Mouse (Mus musculus) kidney, postnatal 36 days (tissue): Measurements from ENCODE around the gene 4930432K21Rik.

Experiments
- DNase-seq, 2 experiments: peaks; one replicate each; pipeline ENCODE4 v3.0.0; 2021 to 2022; ENCODE audit warnings: mixed read lengths in 2 of 2

The 4930432K21Rik gene

GRCm38 (mm10) chr8:84147769-84148530, at the start of gene 4930432K21Rik, which contains the start of gene Cc2d1a:
Gene 4930432K21Rik (plus strand): TSS chr8:84148025.
Gene Cc2d1a (minus strand): TSS chr8:84147936.
- peak; percentile 97 for DNase-seq

DNA sequence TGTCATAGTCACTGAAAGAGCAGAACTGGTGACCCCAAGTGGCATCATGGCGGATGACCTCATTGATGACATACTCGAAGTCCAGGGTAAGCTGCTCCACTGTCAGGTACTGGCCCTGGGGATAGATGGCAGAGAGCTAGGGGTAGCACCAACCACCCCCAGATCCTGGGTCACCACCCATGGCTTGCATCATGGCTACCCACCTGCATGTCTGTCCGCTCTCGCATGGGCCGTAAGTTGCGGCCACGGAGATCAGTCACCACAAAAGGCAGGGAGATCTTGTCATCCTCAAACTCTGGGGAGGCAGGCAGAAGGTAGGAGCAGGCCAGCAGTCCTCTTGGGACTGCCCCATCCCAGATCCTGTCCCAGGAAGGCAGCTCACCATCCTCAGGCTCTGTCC, 49.4 kb upstream of the 4930432K21Rik start:
- no peak for DNase-seq

GRCm38 (mm10) chr8:84101476-84102270, 46.2 kb upstream of the 4930432K21Rik start:
- peak; percentile 57 to 73 for DNase-seq

- DNase-seq, result peak; percentile 79 to 82
Measured at GRCm38 (mm10) chr8:84103601-84104000, 44.2 kb upstream of the 4930432K21Rik start.

DNA sequence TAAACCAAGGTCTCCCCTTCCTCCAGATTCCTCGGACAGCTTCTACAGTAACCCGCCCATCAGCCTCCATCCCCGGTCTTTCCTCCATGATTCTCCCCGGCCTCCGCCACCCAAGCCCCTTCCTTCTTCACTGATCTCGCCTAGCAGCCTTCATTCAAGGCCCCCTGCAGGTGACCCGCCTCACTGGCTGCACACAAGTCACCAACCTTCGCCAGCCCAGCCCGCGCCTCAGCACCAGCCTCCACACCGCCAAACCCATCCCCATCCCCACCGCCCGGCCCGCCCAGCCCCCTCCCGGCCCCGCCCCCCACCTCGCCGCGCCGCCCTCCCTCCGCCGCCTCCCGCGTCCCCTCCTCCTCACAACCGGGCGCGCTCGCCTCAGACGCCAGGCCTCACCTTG, 43.6 kb upstream of the 4930432K21Rik start:
- peak; percentile 54 to 73 for DNase-seq

GRCm38 (mm10) chr8:84104697-84105609, 42.9 kb upstream of the 4930432K21Rik start, which contains the start of gene Dcaf15:
Gene Dcaf15 (minus strand): TSS chr8:84104768.
- peak; percentile 99 for DNase-seq

GRCm38 (mm10) chr8:84105676-84106075, 42.1 kb upstream of the 4930432K21Rik start:
- no peak for DNase-seq

DNA sequence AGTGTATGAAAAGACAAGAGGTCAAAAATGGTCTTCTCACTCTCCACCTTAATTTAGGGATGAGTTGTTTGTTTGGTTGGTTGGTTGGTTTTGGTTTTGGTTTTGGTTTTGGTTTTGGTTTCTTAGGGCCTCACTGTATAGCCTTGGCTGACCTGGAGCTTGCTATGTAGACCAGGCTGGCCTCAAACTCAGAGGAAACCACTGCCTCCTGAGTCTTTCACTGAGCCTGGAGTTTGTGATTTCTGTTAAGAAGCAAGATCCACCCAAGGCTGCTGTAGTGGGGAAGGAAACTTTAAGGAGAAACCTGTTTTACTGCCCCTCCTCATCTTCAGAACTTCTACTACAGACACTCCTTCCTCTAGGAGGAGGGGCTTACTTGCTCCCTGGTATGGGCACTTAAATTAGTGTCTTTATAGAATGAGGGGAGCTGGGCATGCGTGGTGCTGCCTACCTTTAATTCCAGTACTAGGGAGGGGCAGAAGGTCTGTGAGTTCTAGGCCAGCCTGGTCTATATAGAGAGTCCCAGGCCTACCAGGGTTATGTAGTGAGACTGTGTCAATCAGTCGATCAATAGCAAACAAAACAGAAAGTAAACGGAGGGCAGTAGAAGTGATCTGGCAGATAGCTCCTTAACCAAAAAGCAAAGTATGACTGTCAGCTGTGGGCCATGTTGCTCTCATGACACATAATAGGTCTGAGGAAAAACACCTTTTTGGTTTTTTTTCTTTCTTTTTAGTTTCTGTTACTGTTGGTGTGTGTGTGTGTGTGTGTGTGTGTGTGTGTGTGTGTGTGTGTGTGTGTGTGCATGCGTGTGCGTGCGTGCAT, 41.4 kb upstream of the 4930432K21Rik start:
- DNase-seq, result no peak

- DNase-seq, result no peak
Measured at GRCm38 (mm10) chr8:84115646-84116045, 32.2 kb upstream of the 4930432K21Rik start.

DNA sequence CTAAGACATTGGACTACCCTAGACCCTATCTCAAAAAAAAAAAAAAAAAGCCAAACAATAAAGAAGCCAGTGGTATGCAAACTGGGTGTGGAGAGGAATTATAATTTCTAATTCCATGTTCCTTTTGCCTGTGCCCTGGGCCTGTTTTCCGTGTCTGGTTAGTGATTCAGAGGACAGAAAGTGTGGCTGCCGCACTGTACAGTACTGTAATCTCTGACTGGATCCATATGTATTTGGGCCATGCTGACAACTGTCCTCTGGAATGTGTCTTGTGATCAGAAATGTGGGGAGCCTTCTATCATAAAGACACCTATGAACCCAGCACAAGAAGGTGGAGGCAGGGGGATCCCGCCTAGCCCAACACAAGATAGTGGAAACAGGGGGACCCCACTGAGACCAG, 25.7 kb upstream of the 4930432K21Rik start:
- DNase-seq, result no peak

DNA sequence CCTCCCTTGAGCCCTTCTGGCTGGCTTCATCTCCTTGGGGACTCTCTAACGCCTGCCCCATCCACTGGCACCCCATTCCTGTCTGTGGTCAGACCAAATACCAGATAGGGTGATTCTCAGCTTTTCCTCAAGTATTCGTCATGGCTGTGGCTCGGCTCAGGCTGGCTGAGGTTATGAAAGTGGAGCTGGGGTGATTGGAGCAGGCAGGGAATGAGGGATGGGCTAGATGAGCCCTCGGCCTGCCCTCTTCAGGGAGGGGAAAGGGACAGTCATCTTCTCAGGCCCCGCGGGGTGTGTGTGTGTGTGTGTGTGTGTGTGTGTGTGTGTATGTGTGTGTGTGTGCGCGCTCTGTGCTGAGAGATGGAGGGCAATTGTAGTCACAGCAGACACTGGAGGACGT, 22.2 kb upstream of the 4930432K21Rik start, which contains the start of gene Podnl1:
Gene Podnl1 (plus strand): TSS at position 334 of the 400 bp plus-strand sequence.
- DNase-seq, result no peak

GRCm38 (mm10) chr8:84126742-84127141, 21.1 kb upstream of the 4930432K21Rik start:
- DNase-seq, result no peak

GRCm38 (mm10) chr8:84127202-84127901, 20.5 kb upstream of the 4930432K21Rik start:
- no peak for DNase-seq

DNA sequence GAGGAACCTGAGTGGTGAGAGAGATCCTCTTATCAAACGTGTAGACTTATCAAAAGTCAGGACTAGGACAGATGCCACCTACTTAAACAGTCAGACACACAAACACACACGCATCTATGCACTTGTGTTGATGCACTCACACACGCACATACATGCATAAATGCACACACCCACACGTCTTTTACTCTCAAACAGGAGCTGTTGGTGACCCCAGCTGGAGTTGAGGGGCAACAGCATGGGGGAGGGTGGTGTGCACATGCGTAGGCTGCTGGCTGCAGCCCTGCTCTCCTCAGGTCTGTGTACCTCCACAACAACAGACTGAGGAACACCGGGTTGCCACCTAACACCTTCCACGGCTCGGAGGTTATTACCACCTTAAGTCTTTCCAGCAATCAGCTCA, 19.5 kb upstream of the 4930432K21Rik start:
- DNase-seq, result no peak

- peak; percentile 58 to 67 for DNase-seq
Measured at GRCm38 (mm10) chr8:84130806-84131205, 17.0 kb upstream of the 4930432K21Rik start.

DNA sequence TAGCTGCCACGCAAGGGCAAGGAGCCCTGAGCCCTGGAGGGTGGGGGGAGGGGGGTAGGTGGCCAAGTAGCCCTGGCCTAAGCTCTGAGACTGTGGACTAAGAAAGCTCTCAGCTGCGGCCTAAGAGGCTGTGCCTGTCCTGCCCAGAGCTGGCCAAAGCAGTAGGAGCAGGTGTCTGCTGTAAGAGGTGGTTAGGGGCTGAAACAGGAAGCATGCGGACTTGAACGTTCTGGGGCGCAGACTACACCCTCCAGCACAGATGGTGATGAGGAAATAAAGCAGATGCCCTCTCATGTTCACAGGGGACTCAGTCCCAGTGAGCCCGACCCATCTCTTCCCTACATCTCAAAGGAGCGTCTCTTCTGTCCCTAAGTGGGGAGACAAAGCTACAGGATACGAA, 15.6 kb upstream of the 4930432K21Rik start:
- DNase-seq, result no peak

GRCm38 (mm10) chr8:84137848-84138247, 10.0 kb upstream of the 4930432K21Rik start:
- DNase-seq, result no peak

DNA sequence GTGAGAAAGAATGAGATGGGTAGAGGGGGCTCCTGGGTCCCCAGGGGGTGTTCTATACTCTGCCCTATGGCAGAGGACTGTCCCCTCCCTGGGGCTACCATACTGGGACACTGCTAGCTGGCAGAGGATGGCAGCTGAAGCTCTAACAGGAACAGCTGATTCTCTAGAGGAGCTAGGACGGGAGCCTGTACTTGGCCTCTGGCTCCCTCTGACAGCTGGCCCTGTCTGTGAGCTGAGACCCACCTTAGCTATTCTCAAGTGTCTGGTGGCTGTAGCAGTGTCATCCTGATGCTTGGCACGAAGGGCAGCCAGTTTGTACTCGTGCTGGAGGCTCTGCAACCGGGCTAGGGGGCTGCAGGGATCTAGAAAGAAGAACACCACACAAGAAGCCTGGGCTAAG, 7.0 kb upstream of the 4930432K21Rik start:
- DNase-seq, result no peak

DNA sequence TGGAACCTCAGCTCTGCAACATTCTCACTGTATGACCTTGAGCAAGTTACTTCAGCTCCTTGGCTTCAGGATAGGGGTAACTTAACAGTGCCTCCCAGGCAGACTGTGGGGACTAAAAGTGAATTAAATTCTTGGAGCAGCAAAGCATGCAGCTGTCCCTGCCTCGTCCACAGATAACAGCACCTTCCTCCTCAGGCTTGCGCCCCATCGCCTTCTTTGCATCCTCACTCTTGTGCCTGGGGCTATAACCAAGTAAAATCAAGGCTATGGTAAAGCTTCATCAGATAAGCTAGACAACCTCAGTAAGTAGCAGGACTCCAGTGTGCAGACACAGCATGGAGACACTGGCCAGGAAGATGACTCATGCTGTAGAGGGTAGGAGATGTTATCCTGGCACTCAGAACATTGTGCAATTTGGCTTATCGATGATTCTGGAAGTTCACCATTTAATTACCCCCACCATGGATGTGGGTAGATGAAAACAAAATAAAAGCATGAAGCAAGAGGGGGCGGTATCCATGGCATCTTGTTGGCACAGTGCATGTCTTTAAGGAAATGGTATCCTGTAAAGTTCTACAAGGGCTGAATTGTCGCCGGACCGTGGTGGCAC, 3.1 kb upstream of the 4930432K21Rik start:
- no peak for DNase-seq

GRCm38 (mm10) chr8:84147324-84147766, 480 bp upstream of the 4930432K21Rik start:
- peak; percentile 50 to 74 for DNase-seq

DNA sequence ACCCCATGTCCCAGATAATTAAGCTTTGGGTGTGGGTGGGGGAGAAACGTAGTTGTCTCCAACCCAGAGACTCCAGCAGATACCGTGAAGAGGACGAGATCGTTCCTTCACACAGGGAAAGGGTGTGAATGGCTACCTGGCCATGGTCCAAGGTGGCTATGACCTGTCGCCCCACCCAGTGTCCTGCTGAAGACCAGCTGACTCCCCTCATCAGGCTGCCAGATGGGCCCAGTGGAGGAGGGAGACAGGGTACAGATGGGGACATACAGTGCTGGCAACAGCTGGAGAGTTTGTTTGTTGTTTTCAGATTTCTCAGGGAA, 666 bp downstream of the 4930432K21Rik start:
- DNase-seq, result no peak
